Mouse (Mus musculus) erythroblast, embryonic 14.5 days (primary cell): Measurements from ENCODE around the gene Rad51b.

Source experiments
- GATA1 ChIP-seq: IDR thresholded peaks from 2 replicates; pipeline ENCODE4 v1.6.1; 2012; ENCODE audit warnings: low read length, inconsistent platforms, mixed read lengths
- TAL1 ChIP-seq: IDR thresholded peaks from 3 replicates; pipeline ENCODE4 v1.6.1; 2012; ENCODE audit warnings: low read length, inconsistent platforms, mixed read lengths

- no peak for TF ChIP-seq GATA1
- no peak for TF ChIP-seq TAL1
These were observed 60.5 kb downstream of the Rad51b start for GRCm38 (mm10) chr12:79357631-79358030.
